Mouse (Mus musculus): ENCODE results near the gene Dap3. TPM values are rescaled to one million over a fixed set of nuclear protein-coding genes. Genes with fewer than 3 reads are reported as not detected.

The Dap3 gene
- polyA plus RNA-seq, 1 experiment: 175 TPM

- peak overlapping the region; percentile 96 for H3K27ac ChIP-seq (ENCODE audit: control insufficient read depth, insufficient read depth, low read depth, low read length, poor library complexity)
- no peaks in the 10 kb centered on the region; the same call in 1 of the 2 replicates for H3K4me1 ChIP-seq (ENCODE audit: control insufficient read depth, insufficient read depth, low read length)
- WGBS: under 1% methylated on average over 5 of the region's 5 CpGs
- H3K4me3 ChIP-seq (replicated peaks; ENCODE audit: control insufficient read depth, low read depth, low read length): peak overlapping the region; percentile 76
- TF ChIP-seq POLR2A (IDR thresholded peaks at IDR 0.05; ENCODE audit: borderline replicate concordance, control insufficient read depth, low read depth, low read length) (no peak), CTCF (IDR thresholded peaks at IDR 0.05; ENCODE audit: control insufficient read depth, insufficient read depth, low read length) (no peak)
Observed at GRCm38 (mm10) chr3:88951327-88951800, 383 bp upstream of the Dap3 start.

GRCm38 (mm10) chr3:88949786-88950575 is 1.0 kb downstream of the Dap3 start:
- Histone ChIP-seq H3K4me1 (ENCODE audit: control insufficient read depth, insufficient read depth, low read length) (no peaks in the 10 kb centered on the region; the same call in 1 of the 2 replicates), H3K27ac (ENCODE audit: control insufficient read depth, insufficient read depth, low read depth, low read length, poor library complexity) (peak overlapping the region; percentile 96), H3K4me3 (replicated peaks; ENCODE audit: control insufficient read depth, low read depth, low read length) (peak overlapping the region; percentile 83)
- TF ChIP-seq POLR2A (IDR thresholded peaks at IDR 0.05; ENCODE audit: borderline replicate concordance, control insufficient read depth, low read depth, low read length) (peak; percentile 77; the same call in 1 of the 2 replicates), CTCF (IDR thresholded peaks at IDR 0.05; ENCODE audit: control insufficient read depth, insufficient read depth, low read length) (no peak)
- WGBS: under 1% methylated on average over 79 of the region's 92 CpGs

GRCm38 (mm10) chr3:88944109-88944508 is 6.9 kb downstream of the Dap3 start:
- WGBS: 65% methylated on average over 4 of the region's 4 CpGs
- Histone ChIP-seq H3K4me3 (replicated peaks; ENCODE audit: control insufficient read depth, low read depth, low read length) (no peak overlapping the region), H3K4me1 (ENCODE audit: control insufficient read depth, insufficient read depth, low read length) (no peaks in the 10 kb centered on the region), H3K27ac (ENCODE audit: control insufficient read depth, insufficient read depth, low read depth, low read length, poor library complexity) (no peak overlapping the region)
- no peak for TF ChIP-seq POLR2A (IDR thresholded peaks at IDR 0.05; ENCODE audit: borderline replicate concordance, control insufficient read depth, low read depth, low read length)

GRCm38 (mm10) chr3:88942316-88942880 is 8.6 kb downstream of the Dap3 start:
- Histone ChIP-seq H3K4me1 (ENCODE audit: control insufficient read depth, insufficient read depth, low read length) (no peaks in the 10 kb centered on the region), H3K4me3 (replicated peaks; ENCODE audit: control insufficient read depth, low read depth, low read length) (no peak overlapping the region), H3K27ac (ENCODE audit: control insufficient read depth, insufficient read depth, low read depth, low read length, poor library complexity) (no peak overlapping the region)
- WGBS: 92% methylated on average over 10 of the region's 10 CpGs
- TF ChIP-seq CTCF (IDR thresholded peaks at IDR 0.05; ENCODE audit: control insufficient read depth, insufficient read depth, low read length): no peak
- TF ChIP-seq POLR2A (IDR thresholded peaks at IDR 0.05; ENCODE audit: borderline replicate concordance, control insufficient read depth, low read depth, low read length): no peak

- H3K4me1 ChIP-seq (ENCODE audit: control insufficient read depth, insufficient read depth, low read length): no peaks in the 10 kb centered on the region
- no peak overlapping the region for H3K4me3 ChIP-seq (replicated peaks; ENCODE audit: control insufficient read depth, low read depth, low read length)
- no peak for TF ChIP-seq CTCF (IDR thresholded peaks at IDR 0.05; ENCODE audit: control insufficient read depth, insufficient read depth, low read length)
- TF ChIP-seq POLR2A (IDR thresholded peaks at IDR 0.05; ENCODE audit: borderline replicate concordance, control insufficient read depth, low read depth, low read length): no peak
- WGBS: 65% methylated on average over 3 of the region's 3 CpGs
- H3K27ac ChIP-seq (ENCODE audit: control insufficient read depth, insufficient read depth, low read depth, low read length, poor library complexity): no peak overlapping the region
Observed at GRCm38 (mm10) chr3:88939749-88940148, 11.2 kb downstream of the Dap3 start.

GRCm38 (mm10) chr3:88939071-88939470 is 11.9 kb downstream of the Dap3 start:
- Histone ChIP-seq H3K4me1 (ENCODE audit: control insufficient read depth, insufficient read depth, low read length) (no peaks in the 10 kb centered on the region), H3K27ac (ENCODE audit: control insufficient read depth, insufficient read depth, low read depth, low read length, poor library complexity) (no peak overlapping the region), H3K4me3 (replicated peaks; ENCODE audit: control insufficient read depth, low read depth, low read length) (no peak overlapping the region)
- WGBS: 89% methylated on average over 10 of the region's 10 CpGs
- TF ChIP-seq POLR2A (IDR thresholded peaks at IDR 0.05; ENCODE audit: borderline replicate concordance, control insufficient read depth, low read depth, low read length): no peak
- no peak for TF ChIP-seq CTCF (IDR thresholded peaks at IDR 0.05; ENCODE audit: control insufficient read depth, insufficient read depth, low read length)

- H3K4me3 ChIP-seq (replicated peaks; ENCODE audit: control insufficient read depth, low read depth, low read length): no peak overlapping the region
- H3K4me1 ChIP-seq (ENCODE audit: control insufficient read depth, insufficient read depth, low read length): no peaks in the 10 kb centered on the region
- no peak for TF ChIP-seq CTCF (IDR thresholded peaks at IDR 0.05; ENCODE audit: control insufficient read depth, insufficient read depth, low read length)
- TF ChIP-seq POLR2A (IDR thresholded peaks at IDR 0.05; ENCODE audit: borderline replicate concordance, control insufficient read depth, low read depth, low read length): no peak
- no peak overlapping the region for H3K27ac ChIP-seq (ENCODE audit: control insufficient read depth, insufficient read depth, low read depth, low read length, poor library complexity)
- WGBS: 76% methylated on average over 3 of the region's 3 CpGs
Observed at GRCm38 (mm10) chr3:88929501-88929900, 21.5 kb downstream of the Dap3 start.

GRCm38 (mm10) chr3:88925651-88926050 is 25.3 kb downstream of the Dap3 start:
- H3K4me3 ChIP-seq (replicated peaks; ENCODE audit: control insufficient read depth, low read depth, low read length): no peak overlapping the region
- H3K27ac ChIP-seq (ENCODE audit: control insufficient read depth, insufficient read depth, low read depth, low read length, poor library complexity): no peak overlapping the region
- TF ChIP-seq POLR2A (IDR thresholded peaks at IDR 0.05; ENCODE audit: borderline replicate concordance, control insufficient read depth, low read depth, low read length) (no peak), CTCF (IDR thresholded peaks at IDR 0.05; ENCODE audit: control insufficient read depth, insufficient read depth, low read length) (no peak)
- H3K4me1 ChIP-seq (ENCODE audit: control insufficient read depth, insufficient read depth, low read length): no peaks in the 10 kb centered on the region
- 86% methylated on average over 2 of the region's 2 CpGs for WGBS
